Mouse (Mus musculus) bone marrow macrophage, adult 2 months (primary cell): ENCODE results near the gene Eef1a1. TPM values are rescaled to one million over a fixed set of nuclear protein-coding genes. Genes with fewer than 3 reads are reported as not detected.

ENCODE experiments used
- H3K27ac ChIP-seq: 2 replicates; pipeline ENCODE4 v1.5.1; 2012; ENCODE audit warnings: low read depth, low read length; ENCODE audit not compliant: insufficient read depth
- H3K4me1 ChIP-seq: 2 replicates; pipeline ENCODE4 v1.6.1; 2012; ENCODE audit warnings: low read length; ENCODE audit not compliant: control insufficient read depth, insufficient read depth
- H3K4me3 ChIP-seq: 2 replicates; pipeline ENCODE4 v1.5.1; 2012; ENCODE audit warnings: mild to moderate bottlenecking, low read length, moderate library complexity; ENCODE audit not compliant: insufficient read depth
- CTCF ChIP-seq: IDR thresholded peaks from 2 replicates; pipeline ENCODE4 v1.5.1; 2012; ENCODE audit warnings: low read depth, mild to moderate bottlenecking, low read length, moderate library complexity
- POLR2A ChIP-seq: IDR thresholded peaks from 2 replicates; pipeline ENCODE4 v1.6.1; 2012; ENCODE audit warnings: mild to moderate bottlenecking, low read depth, low read length, borderline replicate concordance
- polyA plus RNA-seq: library from polyadenylated mRNA; stranded (reverse); fragments of >200 nt; gene quantifications from 2 replicates; pipeline ENCODE4 v1.2.4, GENCODE M21; 2012; ENCODE audit not compliant: missing spikeins, insufficient read depth, insufficient read length

The Eef1a1 gene
- polyA plus RNA-seq, 1 experiment, result 6,850 TPM

- Histone ChIP-seq H3K27ac (no peak overlapping the region), H3K4me3 (no peak overlapping the region), H3K4me1 (peaks cover 12% of the 10 kb centered on the region)
- no peak for TF ChIP-seq CTCF
- no peak for TF ChIP-seq POLR2A
These were observed 60.0 kb downstream of the Eef1a1 start for GRCm38 (mm10) chr9:78428870-78429432.

Other genes starting within 250 kb of the Eef1a1 start
- not detected in 2 replicates for gene Gm3776, start 232.0 kb downstream of the Eef1a1 start, polyA plus RNA-seq
- gene Gm10639, start 199.2 kb downstream of the Eef1a1 start, polyA plus RNA-seq, result not detected in 2 replicates
- gene Omt2a, start 174.4 kb downstream of the Eef1a1 start, polyA plus RNA-seq, result not detected in 2 replicates
- not detected in 2 replicates for gene Omt2b, start 161.6 kb downstream of the Eef1a1 start, polyA plus RNA-seq
- not detected in 2 replicates for gene Gsta2, start 133.4 kb downstream of the Eef1a1 start, polyA plus RNA-seq
- gene Dppa5a, start 121.0 kb downstream of the Eef1a1 start, polyA plus RNA-seq, result not detected in 2 replicates
- not detected in 2 replicates for gene Ooep, start 110.4 kb downstream of the Eef1a1 start, polyA plus RNA-seq
- gene Ddx43, start 93.4 kb downstream of the Eef1a1 start, polyA plus RNA-seq, result 0.25 TPM in 1 of 2 replicates, not detected in the other
- 8.0 and 9.9 TPM in 2 replicates for gene Cgas, start 45.9 kb downstream of the Eef1a1 start, polyA plus RNA-seq
- 15.3 and 20.6 TPM in 2 replicates for gene Mto1, start 40.9 kb downstream of the Eef1a1 start, polyA plus RNA-seq
- not detected in 2 replicates for gene Gm17324, start 40.4 kb downstream of the Eef1a1 start, polyA plus RNA-seq
- 44.2 and 46.5 TPM in 2 replicates for gene Slc17a5, start 98.9 kb upstream of the Eef1a1 start, polyA plus RNA-seq
- 2.8 and 4.1 TPM in 2 replicates for gene Cd109, start 126.4 kb upstream of the Eef1a1 start, polyA plus RNA-seq